Mouse (Mus musculus) frontal cortex, adult (tissue): ENCODE measurements at regions not wholly inside any gene's neighbourhood (a gene's known extent, or its start where the extent isn't known, plus 50 kb on each side); places are given as distances from the start of the nearest gene placed in this dataset.

Source experiments
- ATAC-seq: cut with Nextera tagmentation; 2 replicates; pipeline ENCODE4 v1.9.2; 2017; ENCODE audit warnings: mild to moderate bottlenecking, moderate library complexity, mixed read lengths; ENCODE audit not compliant: low TSS enrichment

DNA sequence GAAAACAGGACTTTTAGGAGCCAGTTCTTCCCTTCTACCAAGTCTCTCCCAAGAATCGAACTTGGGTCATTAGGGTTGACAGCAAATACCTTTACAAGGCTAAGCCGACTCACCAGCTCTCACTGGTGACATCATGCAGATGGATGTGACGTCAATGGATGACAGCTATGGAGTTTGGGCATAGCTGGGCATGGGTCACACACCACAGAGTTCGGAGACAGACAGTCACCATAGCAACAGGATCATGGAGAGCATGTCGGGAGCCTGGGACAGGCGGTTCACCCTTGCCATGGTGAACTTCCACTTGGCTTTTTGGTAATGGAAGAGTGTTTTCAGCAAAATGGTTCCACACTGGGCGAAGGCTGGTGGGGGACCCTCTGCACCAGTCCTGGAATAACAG is 168.1 kb downstream of the Gadd45g start:
- no peak for ATAC-seq

DNA sequence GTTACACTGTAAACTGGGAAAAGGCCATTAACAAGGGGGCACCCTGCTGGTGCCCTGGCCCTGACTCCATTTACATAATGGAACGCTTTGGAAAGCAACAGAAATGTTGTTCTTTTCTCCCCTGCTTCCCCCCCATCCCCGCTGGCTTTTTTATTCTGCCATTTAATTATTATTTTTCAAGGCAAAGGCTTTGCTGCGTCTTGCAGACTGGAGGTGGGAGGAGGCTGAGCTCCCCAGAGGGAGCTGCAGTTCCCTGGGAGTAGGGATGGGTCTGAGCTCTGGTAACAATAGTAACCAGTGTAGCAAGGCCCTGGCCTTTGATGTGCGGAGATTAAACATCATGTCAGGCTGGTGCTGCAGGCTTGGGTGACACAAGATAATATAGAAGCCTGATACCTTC is 168.6 kb downstream of the Gadd45g start:
- no peak for ATAC-seq

DNA sequence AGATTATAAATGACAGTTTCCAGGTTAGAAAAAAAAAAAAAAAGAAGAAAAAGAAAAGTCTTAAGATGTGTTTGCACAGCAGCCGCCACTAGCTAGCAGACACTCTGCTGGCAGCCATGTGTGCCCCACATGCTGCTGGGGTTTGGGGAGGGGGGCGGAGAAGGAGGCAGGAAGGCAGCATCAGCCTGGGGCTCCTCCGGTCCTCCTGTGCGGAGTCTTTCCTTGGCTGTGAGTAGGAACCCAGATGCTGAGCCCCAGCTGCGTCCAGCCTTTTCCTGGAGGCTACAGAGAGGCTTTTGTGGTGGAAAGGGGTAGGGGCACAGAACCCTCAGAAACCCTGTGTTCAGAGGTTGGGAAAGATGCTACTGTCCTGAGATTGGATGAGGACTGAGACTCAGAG is 169.0 kb downstream of the Gadd45g start:
- ATAC-seq: no peak

- peak; percentile 59 for ATAC-seq
These were observed 171.2 kb downstream of the Gadd45g start for GRCm38 (mm10) chr13:52017598-52018190.

- no peak for ATAC-seq
These were observed 173.2 kb downstream of the Gadd45g start for GRCm38 (mm10) chr13:52019647-52020046.

- ATAC-seq: no peak
These were observed 174.7 kb downstream of the Gadd45g start for GRCm38 (mm10) chr13:52021150-52021549.

DNA sequence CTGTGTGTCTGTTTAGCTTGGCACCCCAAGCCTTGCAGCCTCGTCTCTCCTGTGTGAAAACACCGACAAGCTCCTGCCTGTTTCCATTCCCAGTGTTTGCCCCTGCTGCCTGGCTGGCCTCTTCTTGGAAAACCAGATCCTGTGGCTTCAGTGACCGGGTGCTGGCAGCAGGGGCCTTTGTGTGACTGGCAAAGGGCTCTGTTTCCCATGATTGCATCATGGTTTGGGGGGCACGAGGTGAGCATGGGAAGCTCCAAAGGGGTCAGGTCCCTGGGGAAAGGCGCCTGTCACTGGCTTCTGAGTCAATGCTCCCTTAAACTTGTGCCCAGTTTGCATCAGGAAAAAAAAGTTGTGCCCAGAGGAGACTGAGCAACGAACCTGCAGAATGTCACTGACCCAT is 175.3 kb downstream of the Gadd45g start:
- no peak for ATAC-seq

DNA sequence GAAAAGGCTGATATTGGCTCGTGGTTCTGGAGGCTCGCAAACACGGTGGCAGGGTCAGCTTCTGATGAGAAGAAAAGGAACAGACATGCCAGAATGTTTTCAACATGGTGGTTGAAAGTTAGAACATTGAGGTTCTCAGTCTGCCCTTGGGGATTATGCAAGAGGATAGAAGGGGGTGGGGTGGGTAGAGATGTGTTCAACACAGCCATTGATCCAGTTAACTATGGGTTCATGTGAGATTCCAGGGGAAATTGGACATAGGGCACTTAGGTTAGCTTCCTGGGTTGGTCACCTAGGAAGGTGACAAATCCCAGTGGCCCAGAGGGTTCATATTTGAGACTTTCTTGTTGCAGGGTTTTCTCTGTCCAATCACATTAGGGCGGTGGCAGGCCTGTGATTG is 176.1 kb downstream of the Gadd45g start:
- ATAC-seq: no peak

DNA sequence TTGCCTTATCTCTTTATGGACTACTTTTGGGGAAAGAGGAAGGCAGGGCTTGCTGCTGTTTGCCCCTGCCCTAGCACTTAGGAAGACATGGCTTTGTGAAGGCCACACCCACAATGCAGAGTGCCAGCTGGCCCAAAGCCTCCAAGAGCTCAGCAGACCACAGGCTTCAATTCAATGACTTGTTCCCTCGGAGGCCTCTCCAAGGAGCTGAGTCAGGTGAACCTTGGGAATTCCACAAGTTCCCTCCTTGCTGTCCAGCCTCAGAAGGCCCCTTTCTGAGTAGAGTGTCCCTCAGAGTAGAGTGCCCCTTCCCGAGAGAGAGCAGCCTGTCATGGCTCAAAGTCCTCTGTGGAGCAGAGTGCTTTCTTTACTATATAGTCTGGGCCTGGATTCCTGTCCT is 177.9 kb downstream of the Gadd45g start:
- no peak for ATAC-seq

DNA sequence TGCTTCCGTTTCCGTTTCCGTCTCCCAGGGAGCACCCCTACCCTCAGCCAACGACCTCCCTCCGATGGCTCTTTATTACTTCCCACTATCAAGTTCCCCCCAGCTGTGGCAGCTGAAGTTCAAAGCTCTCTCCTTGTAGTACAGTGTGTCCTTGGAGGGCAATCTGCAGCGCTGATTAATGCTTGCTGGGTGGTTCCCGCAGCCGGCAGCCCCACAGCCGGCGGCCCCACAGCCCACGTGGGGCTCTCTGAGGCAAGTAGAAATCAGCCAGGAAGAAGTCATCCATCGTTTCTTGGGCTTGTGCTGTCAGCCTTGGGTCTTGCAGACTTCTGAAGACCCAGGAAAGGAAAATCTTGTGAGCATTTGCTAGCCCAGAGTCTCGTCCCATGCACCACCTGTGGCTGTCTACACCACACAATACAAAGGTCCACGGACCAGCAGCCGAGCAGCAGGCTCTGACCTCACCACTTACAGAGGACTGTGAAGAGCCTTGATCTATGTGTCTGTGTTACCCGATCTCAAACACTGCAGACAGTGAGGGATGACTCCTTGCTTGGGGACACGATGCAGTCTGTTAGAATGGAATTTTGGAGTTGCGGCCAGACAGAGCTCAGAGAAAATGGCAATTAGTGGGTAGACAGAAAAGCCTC is 178.5 kb downstream of the Gadd45g start:
- no peak for ATAC-seq

GRCm38 (mm10) chr13:52025482-52025848 is 179.0 kb downstream of the Gadd45g start:
- no peak for ATAC-seq

DNA sequence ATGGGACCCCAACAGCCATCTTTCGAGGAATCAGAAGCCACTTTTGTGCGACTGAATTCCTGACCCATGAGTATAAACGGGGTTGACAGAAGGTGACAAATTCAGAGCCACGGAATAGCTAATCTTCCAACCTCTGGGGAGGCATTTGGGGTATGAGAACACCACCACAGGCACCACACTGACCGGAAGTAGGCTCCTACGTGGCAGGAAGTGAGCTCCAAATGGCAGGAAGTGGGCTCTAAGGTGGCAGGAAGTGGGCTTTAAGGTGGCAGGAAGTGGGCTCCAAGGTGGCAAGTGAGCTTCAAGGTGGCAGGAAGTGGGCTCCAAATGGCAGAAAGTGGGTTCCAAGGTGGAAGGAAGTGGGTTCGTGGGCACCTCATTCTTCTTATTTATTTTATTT is 179.8 kb downstream of the Gadd45g start:
- no peak for ATAC-seq

- ATAC-seq: no peak; the same call in 1 of the 2 replicates
These were observed 183.5 kb downstream of the Gadd45g start for GRCm38 (mm10) chr13:52029868-52030422.

- ATAC-seq: no peak
These were observed 185.0 kb downstream of the Gadd45g start for GRCm38 (mm10) chr13:52031465-52031864.

DNA sequence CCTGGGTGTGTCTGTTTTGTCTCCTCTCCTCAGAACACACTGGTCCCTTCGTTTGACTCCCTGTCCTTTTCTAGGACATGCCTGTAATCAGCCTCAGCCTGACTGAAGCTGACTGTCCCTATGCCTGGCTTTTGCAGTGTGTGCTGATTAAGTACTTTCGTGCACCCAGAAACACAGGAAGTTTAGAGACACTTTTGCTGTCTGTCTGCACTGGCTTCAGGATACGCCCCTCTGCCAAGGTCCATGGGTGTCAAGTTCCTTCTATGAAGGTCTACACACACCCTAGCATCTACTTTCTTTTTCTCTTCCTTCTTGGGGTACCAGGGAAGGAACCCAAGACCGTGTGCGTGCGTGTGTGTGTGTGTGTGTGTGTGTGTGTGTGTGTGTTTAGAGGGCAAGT is 189.3 kb downstream of the Gadd45g start:
- no peak for ATAC-seq

DNA sequence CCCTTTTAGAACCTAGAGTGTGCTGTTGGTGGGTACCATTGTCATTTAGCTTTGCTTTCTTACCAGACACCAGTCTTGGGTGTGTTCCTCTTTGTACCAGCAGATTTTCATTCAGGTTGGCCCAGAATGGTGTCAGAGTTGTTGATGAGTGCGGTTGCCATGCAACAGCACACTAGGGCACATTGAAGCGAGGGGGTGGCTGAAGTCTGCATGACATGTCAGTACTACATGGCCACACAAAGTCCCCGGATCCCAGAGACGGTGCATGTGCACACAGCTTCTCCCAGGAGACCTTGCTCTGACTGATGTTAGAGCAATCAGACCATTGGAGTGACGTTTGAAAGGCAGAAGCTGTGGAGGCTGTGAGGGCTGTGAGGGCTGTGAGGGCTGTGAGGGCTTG is 189.9 kb downstream of the Gadd45g start:
- ATAC-seq: no peak

DNA sequence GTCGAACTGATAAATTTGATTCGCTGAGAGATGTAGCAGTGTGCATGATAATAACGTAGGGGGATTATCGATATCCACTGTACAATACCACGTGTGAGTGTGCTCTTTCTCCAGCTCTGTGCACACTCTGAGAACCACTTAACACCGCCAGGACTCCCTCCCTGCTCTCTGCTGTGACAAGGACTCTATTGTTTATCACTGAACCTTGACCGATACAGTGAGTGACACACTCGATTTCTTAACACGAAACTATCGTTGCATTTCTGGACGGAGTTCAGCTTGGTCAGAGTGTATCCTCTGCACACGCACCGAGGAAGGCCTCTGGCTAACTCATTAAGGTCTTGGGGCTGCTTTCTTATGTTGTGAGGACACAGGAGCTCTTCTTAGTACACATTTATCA is 190.7 kb downstream of the Gadd45g start:
- no peak for ATAC-seq

GRCm38 (mm10) chr13:52041467-52042421 is 195.3 kb downstream of the Gadd45g start:
- ATAC-seq: peak; percentile 38; the same call in 1 of the 2 replicates

DNA sequence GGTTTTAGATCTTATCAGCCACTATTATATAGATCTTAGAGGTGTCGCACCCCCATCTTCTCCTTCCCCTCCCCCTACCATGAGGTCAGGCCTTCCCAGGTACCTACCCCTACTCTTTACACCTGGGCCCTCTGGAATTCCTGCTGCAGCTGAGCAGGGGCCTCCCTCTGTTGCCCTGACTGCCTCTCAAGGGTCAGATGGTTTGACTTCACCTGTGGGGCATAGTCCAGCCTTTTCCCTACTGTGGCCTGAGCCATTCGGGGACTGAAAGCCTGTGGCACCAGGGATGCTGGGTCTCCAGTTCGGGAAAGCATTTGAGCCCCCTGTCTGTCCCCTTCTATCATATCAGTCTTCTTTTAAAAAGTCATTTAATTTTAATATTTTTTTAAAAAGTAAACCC is 196.4 kb downstream of the Gadd45g start:
- no peak for ATAC-seq

GRCm38 (mm10) chr13:52043916-52044315 is 197.4 kb downstream of the Gadd45g start:
- ATAC-seq: no peak

DNA sequence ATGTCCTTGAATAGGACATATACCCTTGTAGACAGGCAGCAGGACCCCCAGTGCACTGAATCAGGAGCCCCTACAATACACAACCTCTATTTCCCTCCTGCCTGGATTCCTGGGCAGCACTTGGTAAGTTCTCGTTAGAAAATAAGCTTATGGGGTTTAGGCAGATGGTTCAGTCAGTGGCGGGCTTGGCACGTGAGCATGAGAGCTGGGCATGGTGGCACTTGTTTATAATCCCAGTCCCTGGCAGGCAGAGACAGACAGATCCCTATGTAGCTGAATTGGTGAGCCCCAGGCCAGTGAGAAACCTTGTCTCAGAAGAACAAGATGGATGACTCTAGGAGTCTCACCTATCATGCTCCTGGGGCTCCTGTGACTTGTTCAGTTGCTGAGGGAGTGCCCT is 198.9 kb downstream of the Gadd45g start:
- no peak for ATAC-seq

GRCm38 (mm10) chr13:52046020-52046419 is 199.5 kb downstream of the Gadd45g start:
- no peak for ATAC-seq

GRCm38 (mm10) chr13:52046700-52047099 is 200.2 kb downstream of the Gadd45g start:
- ATAC-seq: no peak
